Mouse (Mus musculus) lung, postnatal 25 days (tissue): Measurements from ENCODE around the gene Pigu.
A peak's percentile ranks its signal among the peaks of the same experiment; 100 is the strongest.

Experiments used
- DNase-seq: peaks from one replicate; pipeline ENCODE4 v3.0.0; 2022; ENCODE audit warnings: low spot score

The Pigu gene

DNA sequence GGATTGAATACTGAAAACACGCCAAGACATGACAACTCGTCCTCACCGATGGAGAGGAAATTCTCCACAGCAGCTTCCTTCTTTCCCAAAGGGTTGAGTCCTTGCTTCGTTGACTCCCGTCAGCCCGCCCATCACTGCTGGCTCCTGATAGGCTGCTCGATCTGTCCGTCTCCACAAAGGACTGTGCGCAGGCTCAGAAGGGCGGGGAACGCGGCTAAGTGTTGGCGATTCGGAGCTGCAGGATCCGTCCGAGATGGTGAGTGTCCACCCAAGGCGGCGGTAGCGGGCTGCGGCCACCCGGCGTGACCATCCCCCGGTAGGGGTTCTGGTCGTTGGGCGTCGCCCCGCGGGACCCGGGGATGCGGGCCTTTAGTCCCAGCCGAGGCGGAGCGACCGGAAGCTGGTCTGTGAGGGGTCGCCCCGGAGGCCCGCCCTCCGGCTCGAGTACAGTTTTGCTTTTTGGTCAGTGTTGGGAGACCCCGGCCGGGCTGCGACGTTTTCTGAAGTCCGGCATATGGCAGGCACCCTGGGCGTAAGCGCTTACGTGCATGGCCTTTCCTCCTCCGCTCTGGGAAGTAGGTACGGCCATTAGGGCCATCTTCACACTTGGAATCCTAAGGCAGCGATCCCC lies 120.8 kb downstream of the Pigu start, which contains the start of gene Dynlrb1:
TSS of gene Dynlrb1 (plus strand) at position 172 of the 631 bp plus-strand sequence.
- DNase-seq: peak; percentile 98

DNA sequence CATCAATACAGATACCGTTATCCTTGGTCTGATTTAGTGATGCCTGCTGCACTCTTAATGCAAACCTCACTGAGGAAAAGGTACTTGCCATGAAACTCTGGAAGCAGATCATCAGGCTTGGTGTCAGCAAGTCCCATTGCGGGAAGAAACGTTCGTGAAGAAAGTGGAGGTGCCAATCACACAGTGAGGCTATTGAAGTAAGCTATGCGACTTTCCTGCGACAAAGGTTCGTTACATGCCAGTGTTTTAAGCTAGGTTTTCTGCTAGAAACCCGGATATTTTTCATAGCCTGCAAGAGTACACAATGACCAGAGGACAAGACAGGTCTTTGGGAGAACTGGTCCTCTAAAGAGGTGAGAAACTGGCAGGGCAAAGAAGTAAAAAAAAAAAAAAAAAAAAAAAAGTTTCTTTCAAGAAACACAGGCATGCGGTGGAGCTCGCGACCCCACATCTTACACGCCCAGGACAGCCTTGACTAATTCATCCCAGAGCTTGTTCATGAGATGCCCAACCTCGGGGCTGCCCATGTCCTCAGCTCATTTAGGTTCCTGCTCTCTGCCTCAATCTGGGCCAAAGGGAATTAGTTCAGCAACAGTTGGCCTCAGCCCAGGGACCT lies 121.4 kb downstream of the Pigu start:
- DNase-seq: no peak
